Mouse (Mus musculus): ENCODE measurements around the gene Tufm.

DNA sequence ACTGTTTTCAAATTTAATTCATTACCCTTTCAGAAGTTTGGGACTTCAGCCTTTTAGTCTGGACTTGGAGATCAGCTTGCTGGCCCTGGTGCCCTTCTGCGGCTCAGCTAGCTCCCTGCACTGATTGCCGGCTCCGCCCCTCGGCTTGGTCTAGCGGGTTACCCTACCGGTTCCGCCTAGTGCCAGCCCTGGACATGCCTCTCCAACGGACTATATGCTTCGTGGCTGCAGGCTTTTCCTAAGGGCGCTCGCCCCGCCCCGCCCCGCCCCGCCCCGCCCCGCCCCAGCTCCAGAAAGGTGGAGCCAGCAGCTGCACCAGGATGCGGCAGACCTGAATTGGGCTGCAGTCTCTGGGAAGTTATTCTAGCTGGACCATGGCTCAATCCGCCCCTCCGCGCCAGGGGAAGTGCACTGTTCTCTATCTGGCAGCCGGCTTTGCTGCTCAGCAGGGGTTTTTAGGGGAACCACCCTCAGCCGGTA, 4.7 kb upstream of the Tufm start:
- TF ChIP-seq CTCF (IDR thresholded peaks at IDR 0.05; ENCODE audit: borderline replicate concordance, insufficient read depth, low read length) (no peak), POLR2A (IDR thresholded peaks at IDR 0.05; ENCODE audit: low read depth, low read length) (peak; percentile 83)
